Mouse (Mus musculus): Measurements from ENCODE around the gene Fam114a1. TPM values are rescaled to one million over a fixed set of nuclear protein-coding genes. Genes with fewer than 3 reads are reported as not detected.

Gene Fam114a1
- total RNA-seq (2012; rRNA removed), result 3.5 and 6.5 TPM in 2 replicates

DNA sequence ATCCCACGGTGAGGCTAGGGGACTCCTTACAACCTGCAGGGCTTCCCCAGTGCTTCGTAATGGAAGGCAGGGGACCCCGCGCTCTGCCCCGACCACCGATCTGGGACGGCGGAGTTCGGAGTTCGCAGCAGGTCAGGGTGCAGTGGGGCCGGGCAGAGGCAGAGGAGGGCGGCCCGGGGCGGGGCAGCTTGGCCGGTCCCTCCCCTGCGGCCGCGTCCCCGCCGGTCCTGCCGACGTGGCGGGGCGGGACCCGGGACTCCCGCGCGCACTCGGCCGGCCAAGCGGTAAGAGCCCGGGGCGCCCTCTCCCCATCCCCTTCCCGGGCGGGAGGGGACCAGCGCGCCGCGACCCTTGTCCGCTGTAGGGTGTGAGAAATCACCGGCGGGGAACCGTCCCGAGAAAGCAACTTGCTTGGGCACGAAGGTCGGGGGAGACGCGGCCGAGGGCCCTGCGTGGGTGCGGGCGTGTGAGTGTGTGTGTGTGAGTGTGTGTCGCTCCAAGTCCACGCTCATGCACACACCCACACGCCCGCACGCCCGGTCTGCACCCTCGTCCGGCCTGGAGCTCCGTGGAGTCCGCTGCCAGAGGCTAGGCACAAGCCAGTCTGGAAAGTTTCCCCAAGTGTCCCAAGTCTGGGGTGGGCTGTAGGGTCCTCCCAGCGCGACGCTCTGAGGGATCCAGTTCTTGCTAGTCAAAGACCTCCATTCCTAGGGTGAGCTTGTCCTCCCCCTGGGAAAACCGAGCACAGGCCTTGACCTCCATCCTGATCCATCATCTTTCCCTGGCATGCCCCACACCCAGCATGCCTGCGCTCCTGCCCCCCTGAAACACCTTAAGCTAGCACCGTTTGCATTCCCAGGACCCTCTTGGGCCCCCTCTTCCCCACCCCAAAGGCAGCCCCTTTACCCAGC lies at the start of gene Fam114a1:
Gene Fam114a1, plus strand, starts transcription at position 211 of the 911 bp plus-strand sequence.
- Histone ChIP-seq H3K4me1 (ENCODE audit: control insufficient read depth in 2 of 2, insufficient read depth in 2 of 2, low read length in 2 of 2, poor library complexity in 1 of 2) (peaks cover 0 to 9% of the 10 kb centered on the region in 2 experiments; a peak in 1 of 4 replicates), H3K27ac (ENCODE audit: insufficient read depth, low read depth, low read length, poor library complexity, severe bottlenecking) (no peak within 1 kb of the TSS), H3K4me3 (ENCODE audit: insufficient read depth in 1 of 2, low read depth in 1 of 2, low read length in 2 of 2, poor library complexity in 1 of 2, severe bottlenecking in 1 of 2) (peak within 1 kb of the TSS; percentile 78 to 88), H3K36me3 (ENCODE audit: control insufficient read depth, insufficient read depth, low read length, poor library complexity, severe bottlenecking) (no peaks in the 10 kb centered on the region), H3K9me3 (ENCODE audit: control insufficient read depth, insufficient read depth, low read depth, low read length) (no peaks in the 10 kb centered on the region), H3K9ac (ENCODE audit: insufficient read depth, low read depth, low read length, poor library complexity, severe bottlenecking) (peak within 1 kb of the TSS; percentile 66)
- TF ChIP-seq ZC3H11A (IDR thresholded peaks at IDR 0.05; ENCODE audit: borderline replicate concordance, low read depth, low read length) (no peak), ZNF384 (IDR thresholded peaks at IDR 0.05; ENCODE audit: low read depth, low read length) (no peak), CHD2 (IDR thresholded peaks at IDR 0.05; ENCODE audit: low read depth, low read length) (no peak), HCFC1 (IDR thresholded peaks at IDR 0.05; ENCODE audit: borderline replicate concordance, insufficient read depth, low read length) (no peak), MAFK (IDR thresholded peaks at IDR 0.05; ENCODE audit: insufficient read depth, low read depth, low read length) (no peak)
- in situ Hi-C loops (cut with MboI; ENCODE audit: low sequenced_read_pairs in 2 of 2, unreplicated experiment in 2 of 2), result no loop called here
- no peak for DNase-seq (ENCODE audit: low read depth, low spot score)

DNA sequence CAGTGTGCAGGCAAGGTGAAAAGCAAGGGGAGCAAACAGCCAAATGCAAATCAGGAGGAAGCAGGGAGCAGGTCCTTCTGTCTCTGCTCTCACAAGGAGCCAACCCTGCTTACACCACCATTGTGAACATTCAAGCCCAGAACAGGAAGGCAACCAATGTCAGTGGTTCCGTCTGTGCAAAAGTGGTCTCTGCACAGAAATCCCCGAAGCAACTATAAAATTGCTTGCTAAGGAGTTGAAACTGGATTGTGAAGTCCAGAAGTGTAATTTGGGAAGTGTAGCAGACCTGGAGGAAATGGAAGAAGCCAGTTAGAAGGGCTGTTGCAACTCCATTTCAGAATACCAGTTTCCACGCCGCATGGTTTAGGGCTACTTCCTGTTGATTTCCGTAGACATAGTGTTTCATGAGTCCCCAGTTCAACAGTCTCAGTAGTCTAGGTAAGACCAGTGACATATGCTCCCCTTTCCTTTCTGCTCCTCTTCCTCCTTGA lies 46.9 kb upstream of the Fam114a1 start:
- Histone ChIP-seq H3K9me3 (ENCODE audit: control insufficient read depth, insufficient read depth, low read depth, low read length) (no peaks in the 10 kb centered on the region), H3K36me3 (ENCODE audit: control insufficient read depth, insufficient read depth, low read length, poor library complexity, severe bottlenecking) (no peaks in the 10 kb centered on the region), H3K4me3 (ENCODE audit: insufficient read depth in 1 of 2, low read depth in 1 of 2, low read length in 2 of 2, poor library complexity in 1 of 2, severe bottlenecking in 1 of 2) (no peak overlapping the region), H3K9ac (ENCODE audit: insufficient read depth, low read depth, low read length, poor library complexity, severe bottlenecking) (no peak overlapping the region), H3K4me1 (ENCODE audit: control insufficient read depth in 2 of 2, insufficient read depth in 2 of 2, low read length in 2 of 2, poor library complexity in 1 of 2) (peaks cover 0 to 2% of the 10 kb centered on the region in 2 experiments; a peak in 1 of 4 replicates), H3K27ac (ENCODE audit: insufficient read depth, low read depth, low read length, poor library complexity, severe bottlenecking) (no peak overlapping the region)
- TF ChIP-seq MAFK (IDR thresholded peaks at IDR 0.05; ENCODE audit: insufficient read depth, low read depth, low read length) (no peak), ZNF384 (IDR thresholded peaks at IDR 0.05; ENCODE audit: low read depth, low read length) (no peak), CHD2 (IDR thresholded peaks at IDR 0.05; ENCODE audit: low read depth, low read length) (no peak), ZC3H11A (IDR thresholded peaks at IDR 0.05; ENCODE audit: borderline replicate concordance, low read depth, low read length) (no peak)
- no peak for DNase-seq (ENCODE audit: low read depth, low spot score)
- in situ Hi-C loops (cut with MboI; ENCODE audit: low sequenced_read_pairs in 2 of 2, unreplicated experiment in 2 of 2), result no loop called here

- H3K27ac ChIP-seq (ENCODE audit: insufficient read depth, low read depth, low read length, poor library complexity, severe bottlenecking), result no peak overlapping the region
- no peaks in the 10 kb centered on the region for H3K36me3 ChIP-seq (ENCODE audit: control insufficient read depth, insufficient read depth, low read length, poor library complexity, severe bottlenecking)
- no peak overlapping the region for H3K4me3 ChIP-seq (ENCODE audit: insufficient read depth in 1 of 2, low read depth in 1 of 2, low read length in 2 of 2, poor library complexity in 1 of 2, severe bottlenecking in 1 of 2)
- TF ChIP-seq MAFK (IDR thresholded peaks at IDR 0.05; ENCODE audit: insufficient read depth, low read depth, low read length) (no peak), ZNF384 (IDR thresholded peaks at IDR 0.05; ENCODE audit: low read depth, low read length) (no peak), ZC3H11A (IDR thresholded peaks at IDR 0.05; ENCODE audit: borderline replicate concordance, low read depth, low read length) (no peak), HCFC1 (IDR thresholded peaks at IDR 0.05; ENCODE audit: borderline replicate concordance, insufficient read depth, low read length) (no peak), CHD2 (IDR thresholded peaks at IDR 0.05; ENCODE audit: low read depth, low read length) (no peak)
- H3K4me1 ChIP-seq (ENCODE audit: control insufficient read depth in 2 of 2, insufficient read depth in 2 of 2, low read length in 2 of 2, poor library complexity in 1 of 2), result no peaks in the 10 kb centered on the region
- no peak overlapping the region for H3K9ac ChIP-seq (ENCODE audit: insufficient read depth, low read depth, low read length, poor library complexity, severe bottlenecking)
- in situ Hi-C loops (cut with MboI; ENCODE audit: low sequenced_read_pairs in 2 of 2, unreplicated experiment in 2 of 2), result no loop called here
- DNase-seq (ENCODE audit: low read depth, low spot score), result no peak
- H3K9me3 ChIP-seq (ENCODE audit: control insufficient read depth, insufficient read depth, low read depth, low read length), result no peaks in the 10 kb centered on the region
These were observed 37.7 kb upstream of the Fam114a1 start for GRCm38 (mm10) chr5:64932215-64932614.

GRCm38 (mm10) chr5:64932775-64933174 lies 37.1 kb upstream of the Fam114a1 start:
- Histone ChIP-seq H3K9ac (ENCODE audit: insufficient read depth, low read depth, low read length, poor library complexity, severe bottlenecking) (no peak overlapping the region), H3K9me3 (ENCODE audit: control insufficient read depth, insufficient read depth, low read depth, low read length) (no peaks in the 10 kb centered on the region), H3K4me3 (ENCODE audit: insufficient read depth in 1 of 2, low read depth in 1 of 2, low read length in 2 of 2, poor library complexity in 1 of 2, severe bottlenecking in 1 of 2) (no peak overlapping the region), H3K4me1 (ENCODE audit: control insufficient read depth in 2 of 2, insufficient read depth in 2 of 2, low read length in 2 of 2, poor library complexity in 1 of 2) (no peaks in the 10 kb centered on the region), H3K27ac (ENCODE audit: insufficient read depth, low read depth, low read length, poor library complexity, severe bottlenecking) (no peak overlapping the region), H3K36me3 (ENCODE audit: control insufficient read depth, insufficient read depth, low read length, poor library complexity, severe bottlenecking) (no peaks in the 10 kb centered on the region)
- TF ChIP-seq ZNF384 (IDR thresholded peaks at IDR 0.05; ENCODE audit: low read depth, low read length), result no peak
- TF ChIP-seq ZC3H11A (IDR thresholded peaks at IDR 0.05; ENCODE audit: borderline replicate concordance, low read depth, low read length), result no peak
- TF ChIP-seq CHD2 (IDR thresholded peaks at IDR 0.05; ENCODE audit: low read depth, low read length), result no peak
- TF ChIP-seq MAFK (IDR thresholded peaks at IDR 0.05; ENCODE audit: insufficient read depth, low read depth, low read length), result no peak
- no peak for TF ChIP-seq HCFC1 (IDR thresholded peaks at IDR 0.05; ENCODE audit: borderline replicate concordance, insufficient read depth, low read length)
- in situ Hi-C loops (cut with MboI; ENCODE audit: low sequenced_read_pairs in 2 of 2, unreplicated experiment in 2 of 2), result no loop called here
- DNase-seq (ENCODE audit: low read depth, low spot score), result no peak
